Mouse (Mus musculus) bone marrow, adult 2 months (tissue): ENCODE data around the gene Zbtb8a.

ENCODE experiments used
- CTCF ChIP-seq: fragments of 200-500 bp; IDR thresholded peaks from 2 replicates; pipeline ENCODE4 v1.5.1; 2011; ENCODE audit warnings: low read length, control low read depth; ENCODE audit not compliant: control insufficient read depth, insufficient read depth
- POLR2A ChIP-seq: fragments of 200-500 bp; IDR thresholded peaks from 2 replicates; pipeline ENCODE4 v1.6.1; 2011; ENCODE audit warnings: low read depth, mild to moderate bottlenecking, control low read depth, low read length, borderline replicate concordance; ENCODE audit not compliant: control insufficient read depth

DNA sequence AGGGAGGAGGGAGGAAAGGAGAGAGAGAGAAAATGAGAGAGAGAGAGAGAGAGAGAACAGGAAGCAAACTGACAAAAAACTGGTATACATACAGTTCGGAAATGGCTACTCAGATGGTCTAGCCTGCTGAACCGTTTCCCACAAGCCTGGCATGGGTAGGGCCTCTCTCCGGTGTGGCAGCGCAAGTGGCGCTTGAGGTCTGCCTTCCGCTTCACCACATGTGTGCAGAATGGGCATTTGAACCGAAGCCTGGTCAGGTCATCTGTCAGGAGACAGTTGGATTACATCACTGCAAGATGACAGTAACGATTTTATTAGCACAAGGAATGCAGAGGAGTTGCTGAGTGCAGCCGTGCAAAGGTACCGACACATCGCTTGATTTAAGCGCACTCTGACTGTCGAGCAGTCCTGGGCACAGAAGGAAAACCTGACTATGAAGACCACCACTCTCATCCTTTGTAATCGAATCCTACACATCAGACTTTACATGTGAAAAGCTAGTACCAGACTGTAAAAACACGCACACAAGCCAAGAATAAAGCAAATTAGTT is 20.2 kb downstream of the Zbtb8a start:
- TF ChIP-seq CTCF (no peak), POLR2A (no peak)
